17 mouse cellular contexts compared by ENCODE assay signal in the genomic region with DNA sequence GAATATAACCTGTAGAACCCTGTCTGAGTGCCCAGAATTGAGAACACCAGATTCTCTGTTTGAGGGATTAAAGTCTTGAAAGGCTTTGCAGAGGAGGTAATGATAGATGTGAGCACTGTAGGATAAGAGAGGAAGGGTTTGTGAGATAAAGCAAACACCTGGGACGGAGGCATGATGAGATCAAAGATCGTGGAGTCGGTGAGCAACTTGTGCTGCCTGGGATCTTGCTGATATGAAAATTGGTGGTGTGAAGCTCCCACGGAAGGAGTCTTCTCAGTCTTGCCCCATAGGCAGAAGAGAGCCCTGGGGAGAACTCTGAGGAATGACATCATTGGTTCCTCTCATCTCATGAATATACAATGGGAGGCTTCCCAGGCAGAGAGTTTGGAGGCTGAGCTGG. TPM values are rescaled to one million over a fixed set of nuclear protein-coding genes. Genes with fewer than 3 reads are reported as not detected.
"Had no signal": no experiment of that assay in that cellular context is flagged by ENCODE, and none has a peak within 500 bp of the region (broad histone marks: within the 10 kb centered on the region; RNA-seq: fewer than 3 reads in every experiment).

No protein-coding gene starts in this region.

- H3K9me3 ChIP-seq: liver, embryonic 12.5 days; lung, embryonic 15.5 days; midbrain, embryonic 10.5 days; midbrain, embryonic 12.5 days; neural tube, embryonic 13.5 days; neural tube, embryonic 15.5 days; stomach, embryonic 15.5 days had no signal

- H3K4me2 ChIP-seq: liver, embryonic 12.5 days; lung, embryonic 15.5 days; midbrain, embryonic 12.5 days; neural tube, embryonic 13.5 days; neural tube, embryonic 15.5 days; stomach, embryonic 15.5 days had no signal

- H3K4me3 ChIP-seq: liver, embryonic 12.5 days; lung, embryonic 15.5 days; midbrain, embryonic 10.5 days; midbrain, embryonic 12.5 days; myocyte; neural tube, embryonic 13.5 days; neural tube, embryonic 15.5 days; stomach, embryonic 15.5 days had no signal

- H3K27me3 ChIP-seq: midbrain, embryonic 12.5 days; neural tube, embryonic 13.5 days; neural tube, embryonic 15.5 days; stomach, embryonic 15.5 days had no signal

- H3K9ac ChIP-seq: liver, embryonic 12.5 days; liver, embryonic 14.5 days; lung, embryonic 15.5 days; midbrain, embryonic 12.5 days; neural tube, embryonic 13.5 days; neural tube, embryonic 15.5 days; stomach, embryonic 15.5 days had no signal

- DNase-seq: lung, adult 2 months; lung, postnatal 10 days; lung, postnatal 4 days; midbrain, embryonic 14.5 days; right cerebral cortex, postnatal 14 days had no signal

- H3K4me1 ChIP-seq: liver, embryonic 12.5 days; lung, embryonic 15.5 days; midbrain, embryonic 12.5 days; neural tube, embryonic 15.5 days; stomach, embryonic 15.5 days had no signal

- H3K36me3 ChIP-seq: liver, embryonic 12.5 days; lung, embryonic 15.5 days; midbrain, embryonic 10.5 days; midbrain, embryonic 12.5 days; neural tube, embryonic 13.5 days; neural tube, embryonic 15.5 days; stomach, embryonic 15.5 days had no signal

- H3K27ac ChIP-seq: liver, embryonic 12.5 days; liver, embryonic 14.5 days; lung, embryonic 15.5 days; midbrain, embryonic 10.5 days; midbrain, embryonic 12.5 days; neural tube, embryonic 13.5 days; neural tube, embryonic 15.5 days; stomach, embryonic 15.5 days; stomach, postnatal 0 days had no signal

- ATAC-seq: liver, embryonic 12.5 days; midbrain, embryonic 16.5 days had no signal

RNA-seq across cellular contexts. Expression of a gene that starts 7.1 kb away (rescaled TPM):
- total RNA-seq: megakaryocyte-erythroid progenitor cell, adult 5-6 weeks had no signal
